Mouse (Mus musculus) intestine, embryonic 16.5 days (tissue): ENCODE measurements around the gene Fam20b. TPM values are rescaled to one million over a fixed set of nuclear protein-coding genes. Genes with fewer than 3 reads are reported as not detected.

Experiments used
- ATAC-seq: fragments of 200-750 bp; cut with Nextera tagmentation; 2 replicates; pipeline ENCODE4 v1.8.0; 2017; ENCODE audit warnings: moderate TSS enrichment, moderate library complexity
- H3K27ac ChIP-seq: fragments of 300-500 bp; sonication (generic); 2 replicates; pipeline ENCODE4 v1.5.1; 2014; ENCODE audit warnings: mild to moderate bottlenecking, low read length
- H3K27me3 ChIP-seq: fragments of 300-500 bp; sonication (generic); replicated peaks from 2 replicates; pipeline ENCODE4 v1.6.1; 2014; ENCODE audit warnings: low read length, control low read depth, mixed read lengths; ENCODE audit not compliant: control insufficient read depth, insufficient read depth
- H3K36me3 ChIP-seq: fragments of 300-500 bp; sonication (generic); 2 replicates; pipeline ENCODE4 v1.6.1; 2014; ENCODE audit warnings: low read length, control low read depth; ENCODE audit not compliant: control insufficient read depth, insufficient read depth
- H3K4me1 ChIP-seq: fragments of 300-500 bp; sonication (generic); 2 replicates; pipeline ENCODE4 v1.6.1; 2014; ENCODE audit warnings: low read length, control low read depth, mixed read lengths; ENCODE audit not compliant: control insufficient read depth, insufficient read depth
- H3K4me2 ChIP-seq: fragments of 300-500 bp; sonication (generic); 2 replicates; pipeline ENCODE4 v1.6.1; 2014; ENCODE audit warnings: low read depth, low read length, control low read depth
- H3K4me3 ChIP-seq: fragments of 300-500 bp; sonication (generic); 2 replicates; pipeline ENCODE4 v1.5.1; 2014; ENCODE audit warnings: mild to moderate bottlenecking, low read length
- H3K9ac ChIP-seq: fragments of 300-500 bp; sonication (generic); 2 replicates; pipeline ENCODE4 v1.6.1; 2014; ENCODE audit warnings: low read depth, low read length
- H3K9me3 ChIP-seq: fragments of 300-500 bp; sonication (generic); 2 replicates; pipeline ENCODE4 v1.6.1; 2016; ENCODE audit warnings: low read length, control low read depth; ENCODE audit not compliant: control insufficient read depth
- WGBS: fragments of 180-500 bp; shearing (Covaris S2); extraction: QIAGEN DNeasy Blood & Tissue Kit; methylation state at CpG from one replicate; pipeline ENCODE4 v1.1.7; 2014; 5-methylcytosine and 5-hydroxymethylcytosine counted together
- polyA plus RNA-seq: library from polyadenylated mRNA; unstranded; fragments of >200 nt; fragmentation: Nextera tagmentation; extraction: Ambion mirVana; gene quantifications from 2 replicates; pipeline ENCODE4 v1.2.1, GENCODE M21; 2015

The Fam20b gene
- polyA plus RNA-seq, 1 experiment from 2014 or later = 38.6 TPM

GRCm38 (mm10) chr1:156752990-156753389 is 34.1 kb upstream of the Fam20b start:
- H3K27me3 ChIP-seq = no peaks in the 10 kb centered on the region
- H3K4me2 ChIP-seq = no peak overlapping the region; the same call in 1 of the 2 replicates
- no peak overlapping the region for H3K27ac ChIP-seq
- no peaks in the 10 kb centered on the region for H3K36me3 ChIP-seq
- no peaks in the 10 kb centered on the region for H3K9me3 ChIP-seq
- ATAC-seq = no peak
- H3K9ac ChIP-seq = no peak overlapping the region
- 80% methylated on average over 7 of the region's 7 CpGs for WGBS
- H3K4me1 ChIP-seq = peaks cover 30% of the 10 kb centered on the region
- H3K4me3 ChIP-seq = no peak overlapping the region

GRCm38 (mm10) chr1:156752020-156752724 is 33.3 kb upstream of the Fam20b start:
- no peaks in the 10 kb centered on the region for H3K27me3 ChIP-seq
- peak overlapping the region; percentile 57 for H3K9ac ChIP-seq
- no peaks in the 10 kb centered on the region for H3K9me3 ChIP-seq
- peak overlapping the region; percentile 36 for H3K4me3 ChIP-seq
- peak overlapping the region; percentile 60 for H3K4me2 ChIP-seq
- WGBS = 14% methylated on average over 21 of the region's 21 CpGs
- H3K27ac ChIP-seq = peak overlapping the region; percentile 38; the same call in 1 of the 2 replicates
- H3K4me1 ChIP-seq = peaks cover 26% of the 10 kb centered on the region
- ATAC-seq = peak; percentile 71
- H3K36me3 ChIP-seq = no peaks in the 10 kb centered on the region

- Histone ChIP-seq H3K4me1 (peaks cover 26% of the 10 kb centered on the region), H3K4me2 (no peak overlapping the region), H3K9me3 (no peaks in the 10 kb centered on the region), H3K27ac (no peak overlapping the region), H3K27me3 (no peaks in the 10 kb centered on the region), H3K4me3 (no peak overlapping the region), H3K36me3 (no peaks in the 10 kb centered on the region), H3K9ac (no peak overlapping the region)
- WGBS = 35% methylated on average over 4 of the region's 4 CpGs
- ATAC-seq = no peak
These were observed 31.4 kb upstream of the Fam20b start for GRCm38 (mm10) chr1:156750261-156750660.

- H3K4me1 ChIP-seq = peaks cover 18% of the 10 kb centered on the region
- H3K27ac ChIP-seq = no peak overlapping the region
- no peak for ATAC-seq
- no peak overlapping the region for H3K4me3 ChIP-seq
- H3K36me3 ChIP-seq = no peaks in the 10 kb centered on the region
- no peaks in the 10 kb centered on the region for H3K9me3 ChIP-seq
- no peak overlapping the region for H3K9ac ChIP-seq
- H3K27me3 ChIP-seq = no peaks in the 10 kb centered on the region
- H3K4me2 ChIP-seq = no peak overlapping the region
These were observed 30.2 kb upstream of the Fam20b start for GRCm38 (mm10) chr1:156749136-156749535.

- Histone ChIP-seq H3K9me3 (no peaks in the 10 kb centered on the region), H3K9ac (no peak overlapping the region), H3K4me2 (no peak overlapping the region), H3K27ac (no peak overlapping the region), H3K27me3 (no peaks in the 10 kb centered on the region), H3K4me1 (peaks cover 18% of the 10 kb centered on the region), H3K4me3 (no peak overlapping the region), H3K36me3 (no peaks in the 10 kb centered on the region)
- ATAC-seq = no peak
- 80% methylated on average over 16 of the region's 16 CpGs for WGBS
These were observed 29.6 kb upstream of the Fam20b start for GRCm38 (mm10) chr1:156748435-156749005.

- ATAC-seq = peak; percentile 57; the same call in 1 of the 2 replicates
- Histone ChIP-seq H3K36me3 (no peaks in the 10 kb centered on the region), H3K4me1 (peaks cover 2% of the 10 kb centered on the region; the same call in 1 of the 2 replicates), H3K4me2 (no peak overlapping the region), H3K9me3 (no peaks in the 10 kb centered on the region), H3K9ac (no peak overlapping the region), H3K4me3 (no peak overlapping the region), H3K27me3 (no peaks in the 10 kb centered on the region), H3K27ac (no peak overlapping the region)
- WGBS = 78% methylated on average over 7 of the region's 7 CpGs
These were observed 26.4 kb upstream of the Fam20b start for GRCm38 (mm10) chr1:156745188-156745810.

- no peaks in the 10 kb centered on the region for H3K4me1 ChIP-seq
- no peak overlapping the region for H3K4me2 ChIP-seq
- H3K9ac ChIP-seq = no peak overlapping the region
- no peaks in the 10 kb centered on the region for H3K9me3 ChIP-seq
- peak; percentile 36 for ATAC-seq
- no peak overlapping the region for H3K4me3 ChIP-seq
- H3K36me3 ChIP-seq = no peaks in the 10 kb centered on the region
- H3K27me3 ChIP-seq = no peaks in the 10 kb centered on the region
- no peak overlapping the region for H3K27ac ChIP-seq
- 63% methylated on average over 11 of the region's 11 CpGs for WGBS
These were observed 22.9 kb upstream of the Fam20b start for GRCm38 (mm10) chr1:156741482-156742411.

- no peak overlapping the region for H3K9ac ChIP-seq
- 54% methylated on average over 2 of the region's 2 CpGs for WGBS
- no peak overlapping the region for H3K4me2 ChIP-seq
- no peak overlapping the region for H3K4me3 ChIP-seq
- H3K27ac ChIP-seq = peak overlapping the region; percentile 67
- H3K27me3 ChIP-seq = no peaks in the 10 kb centered on the region
- H3K36me3 ChIP-seq = no peaks in the 10 kb centered on the region
- H3K4me1 ChIP-seq = peaks cover 6% of the 10 kb centered on the region; the same call in 1 of the 2 replicates
- ATAC-seq = peak; percentile 75
- H3K9me3 ChIP-seq = no peaks in the 10 kb centered on the region
These were observed 16.9 kb upstream of the Fam20b start for GRCm38 (mm10) chr1:156735788-156736187.

- 39% methylated on average over 3 of the region's 3 CpGs for WGBS
- H3K27ac ChIP-seq = peak overlapping the region; percentile 76
These were observed 15.1 kb upstream of the Fam20b start for GRCm38 (mm10) chr1:156734019-156734418.

More at GRCm38 (mm10) chr1:156734019-156734418, 15.1 kb upstream of the Fam20b start:
- Histone ChIP-seq H3K4me2 (peak overlapping the region; percentile 16), H3K9ac (no peak overlapping the region), H3K9me3 (no peaks in the 10 kb centered on the region), H3K4me3 (no peak overlapping the region), H3K4me1 (peaks cover 6% of the 10 kb centered on the region; the same call in 1 of the 2 replicates), H3K27me3 (no peaks in the 10 kb centered on the region), H3K36me3 (no peaks in the 10 kb centered on the region)
- ATAC-seq = peak; percentile 75
